Mouse (Mus musculus) lung, postnatal 0 days (tissue): ENCODE data around the gene AI467606.

Experiments
- CTCF ChIP-seq: IDR thresholded peaks from 2 replicates; pipeline ENCODE4 v1.5.1; 2016; ENCODE audit warnings: antibody characterized with exemption, mild to moderate bottlenecking
- EP300 ChIP-seq: IDR thresholded peaks from 2 replicates; pipeline ENCODE4 v1.6.1; 2016; ENCODE audit warnings: antibody characterized with exemption, mild to moderate bottlenecking, control low read depth

GRCm38 (mm10) chr7:127134821-127135447, 43.8 kb downstream of the AI467606 start:
- TF ChIP-seq CTCF (no peak), EP300 (no peak)
